Mouse (Mus musculus): ENCODE results near the gene Trim39. TPM values are rescaled to one million over a fixed set of nuclear protein-coding genes. Genes with fewer than 3 reads are reported as not detected.
"Not testable (repeated sequence)": the region's sequence is repeated elsewhere in the genome, so short reads cannot be mapped to it uniquely, and the experiment has no call there.

Trim39 gene
- polyA plus RNA-seq, 1 experiment from 2014 or later: 15.1 TPM

DNA sequence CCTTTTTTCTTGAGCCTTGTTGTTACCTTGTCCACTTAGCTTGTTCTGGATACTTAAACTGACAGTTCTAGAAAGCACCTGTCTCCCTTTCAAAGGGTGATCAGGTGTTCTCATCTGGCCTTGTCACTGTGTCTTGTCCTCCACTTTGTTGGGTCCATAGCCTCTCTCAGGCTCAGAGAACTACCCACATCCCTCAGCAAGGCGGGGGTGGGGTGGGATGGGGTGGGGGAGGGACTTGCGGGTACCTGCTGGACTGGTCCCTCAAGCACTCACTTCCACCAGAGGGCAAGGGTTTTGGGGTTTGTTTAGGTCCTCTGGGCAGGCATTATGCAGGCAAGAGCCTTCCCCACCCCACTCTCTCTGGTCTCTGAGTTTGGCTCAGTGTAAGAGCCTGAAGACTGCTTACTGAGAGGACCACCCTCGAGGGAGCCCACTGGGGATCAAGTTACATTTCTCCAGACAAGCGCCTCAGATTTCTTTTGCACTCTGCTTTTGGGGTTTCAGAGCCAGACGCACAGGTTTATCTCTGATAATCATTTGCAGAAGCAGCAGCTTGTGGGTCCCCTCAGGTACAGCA, 31.3 kb downstream of the Trim39 start:
- H3K9ac ChIP-seq: no peak overlapping the region
- peaks cover 14% of the 10 kb centered on the region; the same call in 1 of the 2 replicates for H3K27me3 ChIP-seq
- no peaks in the 10 kb centered on the region for H3K36me3 ChIP-seq
- WGBS: 9% methylated on average over 5 of the region's 5 CpGs
- H3K4me3 ChIP-seq: no peak overlapping the region
- H3K4me2 ChIP-seq: peak overlapping the region; percentile 40
- H3K27ac ChIP-seq: peak overlapping the region; percentile 62
- ATAC-seq (ENCODE audit: borderline replicate concordance, extremely low read depth, low FRiP score, low TSS enrichment): peak; percentile 60; the same call in 1 of the 2 replicates
- H3K9me3 ChIP-seq: no peaks in the 10 kb centered on the region
- H3K4me1 ChIP-seq: peaks cover 9% of the 10 kb centered on the region

DNA sequence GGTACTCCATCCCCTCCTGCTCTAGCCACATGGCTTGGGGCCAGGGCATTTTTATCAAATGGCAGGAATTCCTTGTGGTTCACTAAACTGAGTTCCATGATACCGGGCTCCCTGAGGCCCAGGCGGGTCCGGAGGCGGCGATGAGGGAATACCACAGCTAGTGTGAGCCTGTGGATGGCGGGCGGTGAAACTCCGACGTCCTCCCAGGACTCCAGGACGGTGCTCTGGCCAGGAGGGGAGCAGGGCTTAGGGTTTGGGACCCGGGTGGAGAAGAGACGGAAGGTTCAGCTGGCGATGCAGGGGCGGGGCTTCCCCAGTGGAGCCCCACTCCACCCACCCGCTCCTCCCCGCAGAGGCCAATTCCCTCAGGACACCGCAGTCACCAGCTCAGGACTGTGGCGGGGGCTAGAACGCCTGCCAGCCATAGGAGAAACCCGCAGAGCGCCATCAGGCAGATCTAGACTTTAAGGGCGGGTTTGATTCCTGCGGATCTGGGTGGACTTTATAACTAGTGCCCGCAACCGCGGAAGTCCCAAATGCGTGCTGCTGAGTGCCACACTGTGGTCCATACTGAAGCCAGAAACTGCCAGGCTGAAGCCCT, 34.6 kb downstream of the Trim39 start:
- H3K9ac ChIP-seq: peak overlapping the region; percentile 40
- ATAC-seq (ENCODE audit: borderline replicate concordance, extremely low read depth, low FRiP score, low TSS enrichment): peak; percentile 62

DNA sequence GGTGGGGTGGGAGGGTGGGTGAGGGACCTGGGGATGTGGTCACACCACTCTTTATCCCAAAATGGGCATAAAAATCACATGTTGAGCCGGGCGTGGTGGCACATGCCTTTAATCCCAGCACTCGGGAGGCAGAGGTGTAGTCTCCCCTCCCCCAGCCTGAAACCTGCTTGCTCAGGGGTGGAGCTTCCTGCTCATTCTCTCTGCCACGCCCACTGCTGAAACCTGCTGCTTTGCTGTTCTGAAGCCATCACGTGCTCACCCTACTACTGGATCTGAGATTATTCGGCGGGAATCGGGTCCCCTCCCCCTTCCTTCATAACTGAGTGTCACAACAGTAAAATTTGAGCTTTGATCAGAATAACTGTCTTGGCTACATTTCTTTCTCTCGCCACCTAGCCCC, 36.7 kb downstream of the Trim39 start:
- not testable (repeated sequence) for H3K36me3 ChIP-seq; H3K9me3 ChIP-seq; H3K9ac ChIP-seq; H3K4me1 ChIP-seq; ATAC-seq (ENCODE audit: borderline replicate concordance, extremely low read depth, low FRiP score, low TSS enrichment); H3K4me2 ChIP-seq; H3K4me3 ChIP-seq; H3K27ac ChIP-seq
- H3K27me3 ChIP-seq: peaks cover 27% of the 10 kb centered on the region
- WGBS: 20% methylated on average over 9 of the region's 9 CpGs

More for the DNA sequence above, 34.6 kb downstream of the Trim39 start:
- Histone ChIP-seq H3K4me1 (peaks cover 9% of the 10 kb centered on the region), H3K27me3 (peaks cover 23% of the 10 kb centered on the region), H3K4me2 (peak overlapping the region; percentile 80), H3K27ac (0 out of 2 replicates have a peak overlapping the region, but pooled peaks have one; percentile 24), H3K4me3 (peak overlapping the region; percentile 46), H3K9me3 (no peaks in the 10 kb centered on the region), H3K36me3 (no peaks in the 10 kb centered on the region)
- 2% methylated on average over 27 of the region's 27 CpGs for WGBS

DNA sequence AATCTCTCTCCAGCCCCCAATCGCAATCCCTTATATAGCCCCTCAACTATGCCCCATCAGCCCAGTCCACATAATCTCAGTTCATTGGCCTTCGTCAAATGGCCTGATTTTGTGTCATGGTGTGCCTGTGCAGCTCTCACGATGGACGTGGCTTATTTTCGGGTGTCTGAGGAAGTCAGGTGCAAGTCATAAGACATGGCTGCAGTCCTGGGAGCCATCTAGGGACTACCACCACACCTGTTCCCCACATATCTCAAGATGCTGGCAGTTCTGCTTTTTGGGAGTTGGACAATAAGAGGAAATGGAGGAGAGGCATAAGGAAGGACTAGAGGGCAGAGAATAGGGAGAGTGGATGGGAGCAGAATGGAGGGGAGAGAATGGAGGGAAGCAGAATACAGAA, 38.5 kb downstream of the Trim39 start:
- no peak overlapping the region for H3K4me3 ChIP-seq
- no peak for ATAC-seq (ENCODE audit: borderline replicate concordance, extremely low read depth, low FRiP score, low TSS enrichment)
- H3K9ac ChIP-seq: no peak overlapping the region
- H3K27ac ChIP-seq: no peak overlapping the region
- H3K27me3 ChIP-seq: peaks cover 27% of the 10 kb centered on the region
- no peaks in the 10 kb centered on the region for H3K4me1 ChIP-seq
- no peak overlapping the region for H3K4me2 ChIP-seq
- no peaks in the 10 kb centered on the region for H3K9me3 ChIP-seq
- H3K36me3 ChIP-seq: no peaks in the 10 kb centered on the region
- 72% methylated on average over 5 of the region's 5 CpGs for WGBS

DNA sequence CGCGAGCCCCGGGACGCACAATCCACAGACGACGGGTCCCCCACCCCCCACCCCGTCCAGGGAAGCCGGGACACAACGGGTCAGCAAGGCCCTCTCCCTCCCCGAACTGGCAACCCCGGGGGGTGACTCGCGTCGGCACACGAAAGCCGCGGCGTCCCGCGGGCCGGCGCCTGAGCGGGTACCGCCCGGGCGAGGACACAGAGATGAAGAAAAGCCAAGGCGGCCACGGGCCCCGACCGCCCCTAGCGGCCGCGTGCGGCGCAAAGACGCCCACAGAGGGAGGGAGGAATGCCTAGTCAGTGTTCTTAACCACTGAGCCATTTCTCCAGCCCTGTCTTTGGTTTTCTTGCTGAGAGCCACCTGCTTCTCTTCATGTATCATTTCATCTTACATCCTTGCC, 40.7 kb downstream of the Trim39 start:
- 9% methylated on average over 36 of the region's 36 CpGs for WGBS
- no peaks in the 10 kb centered on the region for H3K4me1 ChIP-seq
- no peak overlapping the region for H3K27ac ChIP-seq
- no peak overlapping the region for H3K4me2 ChIP-seq
- H3K9me3 ChIP-seq: no peaks in the 10 kb centered on the region
- H3K4me3 ChIP-seq: no peak overlapping the region
- no peaks in the 10 kb centered on the region for H3K36me3 ChIP-seq
- peaks cover 24% of the 10 kb centered on the region for H3K27me3 ChIP-seq
- no peak overlapping the region for H3K9ac ChIP-seq
- no peak for ATAC-seq (ENCODE audit: borderline replicate concordance, extremely low read depth, low FRiP score, low TSS enrichment)

DNA sequence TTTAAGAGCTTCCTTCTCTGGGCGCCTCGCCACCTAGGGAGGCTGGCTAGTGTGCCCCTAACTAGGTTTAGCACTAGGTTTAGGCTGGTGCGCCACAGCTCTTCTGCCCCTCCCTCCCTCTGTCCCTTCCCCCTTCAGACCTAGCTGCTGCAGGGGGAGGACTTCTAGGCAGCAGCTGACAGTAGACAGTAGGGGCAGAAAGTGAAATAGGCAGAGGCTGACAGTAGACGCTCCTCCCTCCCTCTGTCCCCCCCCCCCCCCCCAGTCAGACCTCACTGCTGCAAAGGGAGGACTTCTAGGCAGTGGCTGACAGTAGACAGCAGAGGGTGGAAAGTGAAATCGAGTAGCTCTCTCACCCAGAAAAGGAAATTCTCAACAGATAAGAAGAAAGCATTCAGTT, 43.0 kb downstream of the Trim39 start:
- H3K27ac ChIP-seq: no peak overlapping the region
- WGBS: 7% methylated on average over 5 of the region's 5 CpGs
- peaks cover 6% of the 10 kb centered on the region; the same call in 1 of the 2 replicates for H3K4me1 ChIP-seq
- H3K4me3 ChIP-seq: no peak overlapping the region
- no peaks in the 10 kb centered on the region for H3K36me3 ChIP-seq
- ATAC-seq (ENCODE audit: borderline replicate concordance, extremely low read depth, low FRiP score, low TSS enrichment): no peak
- no peak overlapping the region for H3K9ac ChIP-seq
- no peak overlapping the region for H3K4me2 ChIP-seq
- H3K27me3 ChIP-seq: peaks cover 39% of the 10 kb centered on the region
- no peaks in the 10 kb centered on the region for H3K9me3 ChIP-seq

DNA sequence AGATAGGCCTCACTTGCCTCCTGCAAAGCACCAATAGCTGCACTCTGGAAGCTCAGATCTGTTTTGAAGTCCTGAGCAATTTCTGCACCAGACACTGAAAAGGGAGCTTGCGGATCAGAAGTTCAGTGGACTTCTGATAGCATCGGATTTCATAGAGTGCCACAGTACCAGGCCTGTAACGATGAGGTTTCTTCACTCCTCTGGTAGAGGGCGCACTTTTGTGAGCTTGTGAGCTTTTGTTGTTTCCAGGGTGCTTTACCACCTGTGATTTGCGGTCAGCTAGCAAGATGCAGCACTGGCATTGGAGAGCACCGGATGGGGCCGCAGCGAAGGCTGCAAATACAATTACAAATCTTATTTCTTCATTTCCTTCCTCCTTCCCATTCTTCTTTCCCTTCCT, 45.1 kb downstream of the Trim39 start:
- Histone ChIP-seq H3K27me3 (peaks cover 35% of the 10 kb centered on the region), H3K9me3 (no peaks in the 10 kb centered on the region), H3K4me3 (no peak overlapping the region), H3K9ac (no peak overlapping the region), H3K36me3 (no peaks in the 10 kb centered on the region), H3K4me2 (no peak overlapping the region), H3K27ac (no peak overlapping the region), H3K4me1 (peaks cover 6% of the 10 kb centered on the region; the same call in 1 of the 2 replicates)
- no peak for ATAC-seq (ENCODE audit: borderline replicate concordance, extremely low read depth, low FRiP score, low TSS enrichment)
- 20% methylated on average over 8 of the region's 8 CpGs for WGBS

DNA sequence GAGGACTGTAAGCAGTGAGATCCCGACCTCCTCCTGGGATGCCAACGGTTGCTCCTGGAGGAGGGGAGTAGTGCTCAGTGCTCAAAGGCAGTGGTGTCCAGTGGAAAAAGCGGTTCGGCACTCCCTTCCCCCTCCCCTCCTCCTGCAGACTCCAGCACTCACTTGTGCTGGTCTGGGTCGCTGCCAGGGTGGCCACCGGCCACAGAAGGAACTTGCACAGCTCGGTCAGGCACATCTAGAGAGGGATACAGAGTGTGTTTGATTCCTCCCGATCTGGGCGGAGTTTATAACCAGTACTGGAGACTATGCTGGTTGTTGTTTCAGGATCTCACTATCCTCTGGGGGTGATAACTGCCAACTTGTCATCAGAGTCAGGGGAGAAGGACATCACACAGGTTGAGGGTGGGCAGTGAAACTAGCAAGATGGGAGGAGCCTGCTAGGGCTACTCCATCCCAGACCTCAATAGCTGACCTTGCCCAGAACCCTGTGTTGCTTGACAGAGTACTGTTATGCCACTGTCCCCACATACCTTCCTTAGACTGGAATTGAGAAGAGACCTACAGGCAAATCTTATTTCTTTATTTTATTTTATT, 46.7 kb downstream of the Trim39 start:
- Histone ChIP-seq H3K4me1 (peaks cover 6% of the 10 kb centered on the region; the same call in 1 of the 2 replicates), H3K9me3 (no peaks in the 10 kb centered on the region), H3K27ac (no peak overlapping the region), H3K27me3 (peaks cover 39% of the 10 kb centered on the region), H3K36me3 (no peaks in the 10 kb centered on the region), H3K4me3 (no peak overlapping the region), H3K4me2 (peak overlapping the region; percentile 21), H3K9ac (no peak overlapping the region)
- ATAC-seq (ENCODE audit: borderline replicate concordance, extremely low read depth, low FRiP score, low TSS enrichment): peak; percentile 11; the same call in 1 of the 2 replicates
- 8% methylated on average over 9 of the region's 9 CpGs for WGBS

DNA sequence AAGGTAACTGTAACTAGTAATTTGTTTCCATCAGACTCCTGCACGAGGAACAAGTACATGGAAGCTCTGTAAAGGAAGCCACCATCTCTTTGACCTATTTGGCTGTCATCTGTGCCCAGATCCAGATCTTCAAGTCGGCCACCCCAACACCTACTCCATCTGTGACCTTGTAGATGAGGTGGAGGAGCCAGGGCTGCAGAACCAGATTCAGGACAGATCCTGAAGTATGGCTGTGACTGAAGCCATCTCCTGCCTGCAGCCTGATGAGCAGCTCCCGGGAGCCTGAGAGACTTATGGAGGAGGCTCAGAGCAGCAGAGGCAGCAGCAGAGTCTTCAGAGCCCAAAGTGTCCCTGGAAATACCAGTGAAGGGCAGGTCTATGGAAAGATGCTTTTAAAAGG, 47.6 kb downstream of the Trim39 start:
- Histone ChIP-seq H3K9me3 (no peaks in the 10 kb centered on the region), H3K4me2 (no peak overlapping the region), H3K4me1 (peaks cover 6% of the 10 kb centered on the region; the same call in 1 of the 2 replicates), H3K36me3 (no peaks in the 10 kb centered on the region), H3K4me3 (no peak overlapping the region), H3K9ac (no peak overlapping the region), H3K27me3 (peaks cover 39% of the 10 kb centered on the region), H3K27ac (no peak overlapping the region)
- ATAC-seq (ENCODE audit: borderline replicate concordance, extremely low read depth, low FRiP score, low TSS enrichment): no peak
- WGBS: 49% methylated on average over 3 of the region's 3 CpGs

DNA sequence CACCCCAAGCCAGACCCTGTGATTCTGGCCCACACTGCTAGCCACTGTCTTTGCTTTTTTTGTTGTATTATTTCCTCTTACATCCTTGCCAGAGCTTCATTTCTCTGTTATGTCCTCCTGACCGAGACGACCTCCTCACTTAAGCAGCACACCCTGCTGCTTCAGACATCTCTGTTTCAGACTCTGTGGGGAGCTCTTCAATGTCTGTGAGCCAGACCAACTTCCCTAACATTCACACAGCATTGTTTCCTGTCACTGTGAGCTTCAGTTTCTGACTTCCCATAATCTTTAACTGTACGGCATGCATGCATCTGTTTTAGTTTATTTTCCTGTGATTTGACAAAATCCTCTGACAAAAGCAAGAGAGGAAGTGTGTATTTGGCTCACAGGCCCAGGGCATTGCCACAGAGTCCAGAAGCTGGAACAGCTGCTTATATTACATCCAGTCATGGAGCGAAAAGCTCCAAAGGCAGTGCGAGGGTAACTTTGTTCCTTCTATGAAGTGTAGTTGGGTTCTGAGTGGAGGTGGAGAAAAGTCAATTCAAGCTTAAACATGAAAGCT, 53.4 kb downstream of the Trim39 start:
- H3K4me3 ChIP-seq: no peak overlapping the region
- H3K9me3 ChIP-seq: no peaks in the 10 kb centered on the region
- 61% methylated on average over 5 of the region's 5 CpGs for WGBS
- no peak overlapping the region for H3K9ac ChIP-seq
- H3K27me3 ChIP-seq: peaks cover 57% of the 10 kb centered on the region
- no peak overlapping the region for H3K27ac ChIP-seq
- no peaks in the 10 kb centered on the region for H3K36me3 ChIP-seq
- H3K4me1 ChIP-seq: 0 out of 2 replicates have a peak, but pooled peaks cover 3% of the 10 kb centered on the region
- ATAC-seq (ENCODE audit: borderline replicate concordance, extremely low read depth, low FRiP score, low TSS enrichment): no peak
- H3K4me2 ChIP-seq: no peak overlapping the region

DNA sequence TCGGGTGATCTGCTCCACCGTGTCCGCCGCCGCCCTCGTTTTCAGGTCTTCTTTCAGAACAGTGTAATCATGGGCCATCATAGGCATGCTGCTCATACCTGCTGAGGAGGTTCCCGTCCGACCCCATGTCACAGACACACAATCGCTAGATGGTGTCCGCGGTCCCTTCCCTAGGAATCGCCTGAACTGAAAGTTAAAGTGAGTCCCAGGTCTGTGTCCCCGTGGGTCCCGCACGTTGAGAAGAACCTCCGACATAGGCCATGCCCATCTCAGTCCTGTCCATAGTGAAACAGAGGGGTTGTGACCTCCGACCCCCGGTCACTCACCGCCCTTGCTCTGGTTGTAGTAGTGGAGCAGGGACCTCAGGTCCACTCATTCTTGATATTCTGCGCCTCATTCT, 56.5 kb downstream of the Trim39 start:
- Histone ChIP-seq H3K4me2 (peak overlapping the region; percentile 39), H3K27me3 (peaks cover 49% of the 10 kb centered on the region), H3K9me3 (no peaks in the 10 kb centered on the region), H3K27ac (no peak overlapping the region), H3K4me3 (no peak overlapping the region), H3K4me1 (0 out of 2 replicates have a peak, but pooled peaks cover 3% of the 10 kb centered on the region), H3K36me3 (no peaks in the 10 kb centered on the region), H3K9ac (no peak overlapping the region)
- WGBS: 3% methylated on average over 20 of the region's 20 CpGs
- ATAC-seq (ENCODE audit: borderline replicate concordance, extremely low read depth, low FRiP score, low TSS enrichment): no peak
